Mouse (Mus musculus): ENCODE data around the gene Cxcr3. TPM values are rescaled to one million over a fixed set of nuclear protein-coding genes. Genes with fewer than 3 reads are reported as not detected.

Cxcr3 gene
- polyA plus RNA-seq, 1 experiment from 2014 or later: 0.11 TPM

DNA sequence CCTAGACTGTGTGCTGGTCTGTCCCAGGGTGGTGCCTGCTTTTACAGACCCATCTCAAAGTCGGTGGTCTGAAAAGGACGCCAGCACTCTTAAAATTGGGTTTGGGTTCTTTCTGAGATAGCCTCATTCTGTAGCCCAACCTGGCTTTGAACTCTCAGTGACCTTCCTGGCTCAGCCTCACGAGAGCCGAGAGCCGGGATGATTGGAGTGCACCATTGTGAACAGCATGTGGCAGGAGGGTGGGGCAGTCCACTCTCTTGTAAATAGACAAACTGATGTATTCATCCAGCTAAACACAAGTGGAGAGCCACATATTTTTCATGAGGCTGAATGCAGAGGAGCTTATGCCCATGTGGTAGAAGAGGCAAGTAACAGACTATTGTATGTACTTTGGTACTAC is 912 bp upstream of the Cxcr3 start:
- Histone ChIP-seq H3K36me3 (no peaks in the 10 kb centered on the region), H3K4me3 (no peak overlapping the region), H3K27ac (no peak overlapping the region), H3K9ac (no peak overlapping the region), H3K4me2 (no peak overlapping the region), H3K9me3 (replicated peaks) (no peaks in the 10 kb centered on the region), H3K27me3 (peaks cover 8% of the 10 kb centered on the region), H3K4me1 (replicated peaks) (peaks cover 5% of the 10 kb centered on the region)
- 55% methylated on average over 5 of the region's 5 CpGs for WGBS
- no peak for ATAC-seq (replicated peaks; ENCODE audit: insufficient number of reproducible peaks, insufficient read depth, low FRiP score, low read depth)

DNA sequence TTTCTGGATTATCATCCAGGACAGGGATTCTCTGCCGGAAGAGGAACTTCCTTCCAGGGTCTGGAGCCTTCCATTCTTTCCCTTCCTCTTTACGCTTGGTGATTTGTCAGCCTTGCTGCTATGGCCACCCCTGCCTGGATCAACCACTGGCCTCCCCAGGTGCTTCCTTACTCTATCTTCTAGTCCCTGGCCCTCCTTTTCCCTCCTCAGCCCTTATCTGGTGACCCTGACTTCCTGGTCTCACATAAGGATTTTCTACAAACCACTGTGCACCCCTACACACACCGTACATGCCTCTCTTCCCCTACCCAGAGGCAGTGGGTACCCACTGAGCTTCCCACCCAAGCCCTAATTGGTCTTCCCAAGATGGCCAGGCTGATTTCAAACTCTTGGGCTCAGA is 781 bp downstream of the Cxcr3 start:
- Histone ChIP-seq H3K36me3 (no peaks in the 10 kb centered on the region), H3K27me3 (peaks cover 8% of the 10 kb centered on the region; the same call in 1 of the 2 replicates), H3K4me2 (peak overlapping the region; percentile 8; the same call in 1 of the 2 replicates), H3K4me3 (no peak overlapping the region), H3K4me1 (replicated peaks) (peaks cover 5% of the 10 kb centered on the region), H3K9me3 (replicated peaks) (no peaks in the 10 kb centered on the region), H3K27ac (no peak overlapping the region), H3K9ac (no peak overlapping the region)
- ATAC-seq (replicated peaks; ENCODE audit: insufficient number of reproducible peaks, insufficient read depth, low FRiP score, low read depth): no peak
- WGBS: 82% methylated on average over 3 of the region's 3 CpGs

DNA sequence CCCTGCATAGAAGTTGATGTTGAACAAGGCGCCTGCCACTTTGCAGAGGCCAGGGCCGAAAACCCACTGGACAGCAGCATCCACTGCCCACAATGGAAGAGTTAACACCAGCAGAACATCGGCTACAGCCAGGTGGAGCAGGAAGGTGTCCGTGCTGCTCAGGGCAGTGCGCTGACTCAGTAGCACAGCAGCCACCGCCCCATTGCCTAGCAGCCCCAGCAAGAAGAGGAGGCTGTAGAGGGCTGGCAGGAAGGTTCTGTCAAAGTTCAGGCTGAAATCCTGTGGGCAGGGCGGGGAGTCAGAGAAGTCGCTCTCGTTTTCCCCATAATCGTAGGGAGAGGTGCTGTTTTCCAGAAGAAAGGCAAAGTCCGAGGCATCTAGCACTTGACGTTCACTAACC is 1.4 kb downstream of the Cxcr3 start:
- no peak overlapping the region for H3K4me3 ChIP-seq
- peaks cover 8% of the 10 kb centered on the region; the same call in 1 of the 2 replicates for H3K27me3 ChIP-seq
- H3K27ac ChIP-seq: no peak overlapping the region
- no peaks in the 10 kb centered on the region for H3K9me3 ChIP-seq (replicated peaks)
- H3K4me1 ChIP-seq (replicated peaks): peaks cover 5% of the 10 kb centered on the region
- 74% methylated on average over 12 of the region's 12 CpGs for WGBS
- H3K36me3 ChIP-seq: no peaks in the 10 kb centered on the region
- H3K9ac ChIP-seq: no peak overlapping the region
- no peak for ATAC-seq (replicated peaks; ENCODE audit: insufficient number of reproducible peaks, insufficient read depth, low FRiP score, low read depth)
- no peak overlapping the region for H3K4me2 ChIP-seq

DNA sequence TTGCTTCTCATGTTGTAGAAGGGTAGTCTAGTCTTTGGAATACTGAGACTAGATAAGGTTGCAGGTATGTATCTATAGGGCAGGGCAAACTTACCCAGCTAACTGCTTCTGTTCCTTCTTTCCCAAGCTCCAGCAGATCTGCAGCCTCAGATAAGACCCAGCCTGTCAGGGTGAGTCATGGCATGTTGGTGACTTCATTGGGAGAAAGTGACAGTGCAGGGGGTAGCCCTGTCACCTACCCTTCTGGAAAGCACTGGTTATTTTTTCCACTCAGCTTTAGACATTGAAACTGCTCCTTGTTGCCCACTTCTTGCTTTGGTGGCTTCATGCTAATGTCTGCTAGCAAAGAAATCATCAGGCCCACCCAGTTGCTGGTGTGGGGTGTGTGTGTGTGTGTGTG is 4.1 kb downstream of the Cxcr3 start:
- no peak overlapping the region for H3K4me3 ChIP-seq
- no peak for ATAC-seq (replicated peaks; ENCODE audit: insufficient number of reproducible peaks, insufficient read depth, low FRiP score, low read depth)

DNA sequence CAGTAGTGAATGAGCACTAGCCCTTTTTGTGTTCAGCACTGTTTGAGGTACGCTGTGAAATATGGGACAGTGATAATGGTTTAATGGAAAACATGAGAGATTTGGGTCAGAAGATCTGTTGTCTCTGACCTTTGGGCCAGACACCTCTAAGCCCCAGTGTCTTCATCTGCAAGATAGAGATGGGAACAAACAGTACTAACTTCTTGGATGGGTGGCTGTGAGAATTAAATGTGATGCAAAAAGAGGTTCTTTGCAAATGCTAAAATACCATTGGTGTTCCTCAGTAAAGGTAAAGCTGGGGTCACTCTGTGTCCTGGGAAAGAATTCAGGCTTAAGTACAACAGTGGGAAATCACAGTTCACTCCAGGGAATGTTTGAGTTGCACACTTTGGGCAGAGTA is 13.7 kb downstream of the Cxcr3 start:
- ATAC-seq (replicated peaks; ENCODE audit: insufficient number of reproducible peaks, insufficient read depth, low FRiP score, low read depth): no peak
- Histone ChIP-seq H3K4me2 (no peak overlapping the region), H3K27ac (no peak overlapping the region), H3K4me3 (no peak overlapping the region), H3K36me3 (no peaks in the 10 kb centered on the region), H3K4me1 (replicated peaks) (no peaks in the 10 kb centered on the region), H3K27me3 (0 out of 2 replicates have a peak, but pooled peaks cover 7% of the 10 kb centered on the region), H3K9ac (no peak overlapping the region), H3K9me3 (replicated peaks) (no peaks in the 10 kb centered on the region)
- WGBS: 51% methylated on average over 1 of the region's 1 CpGs

More for the DNA sequence above, 4.1 kb downstream of the Cxcr3 start:
- no peaks in the 10 kb centered on the region for H3K9me3 ChIP-seq (replicated peaks)
- no peak overlapping the region for H3K4me2 ChIP-seq
- no peak overlapping the region for H3K9ac ChIP-seq
- peaks cover 5% of the 10 kb centered on the region for H3K4me1 ChIP-seq (replicated peaks)
- H3K36me3 ChIP-seq: no peaks in the 10 kb centered on the region
- H3K27me3 ChIP-seq: peaks cover 12% of the 10 kb centered on the region; the same call in 1 of the 2 replicates
- H3K27ac ChIP-seq: no peak overlapping the region

DNA sequence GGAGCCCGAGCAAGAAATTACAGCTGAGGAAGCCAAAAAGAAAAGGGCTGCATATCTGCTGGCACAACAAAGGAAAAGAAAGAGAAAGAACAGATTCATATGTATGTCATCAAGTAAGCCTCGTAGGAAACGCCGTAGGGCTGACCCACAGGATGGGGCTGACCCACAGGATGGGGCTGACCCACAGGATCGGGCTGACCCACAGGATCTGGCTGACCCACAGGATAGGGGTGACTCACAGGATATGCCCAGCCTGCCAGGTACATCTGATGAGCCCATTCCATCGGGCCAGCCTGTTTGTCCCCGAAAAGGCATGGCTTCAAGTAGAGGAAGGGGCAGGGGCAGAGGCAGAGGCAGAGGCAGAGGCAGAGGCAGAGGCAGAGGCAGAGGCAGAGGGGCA is 29.0 kb downstream of the Cxcr3 start:
- no peaks in the 10 kb centered on the region for H3K4me1 ChIP-seq (replicated peaks)
- WGBS: 59% methylated on average over 7 of the region's 7 CpGs
- H3K9ac ChIP-seq: no peak overlapping the region
- H3K27ac ChIP-seq: no peak overlapping the region
- no peak overlapping the region for H3K4me3 ChIP-seq
- no peaks in the 10 kb centered on the region for H3K27me3 ChIP-seq
- no peak for ATAC-seq (replicated peaks; ENCODE audit: insufficient number of reproducible peaks, insufficient read depth, low FRiP score, low read depth)
- no peaks in the 10 kb centered on the region for H3K36me3 ChIP-seq
- no peak overlapping the region for H3K4me2 ChIP-seq
- no peaks in the 10 kb centered on the region for H3K9me3 ChIP-seq (replicated peaks)

DNA sequence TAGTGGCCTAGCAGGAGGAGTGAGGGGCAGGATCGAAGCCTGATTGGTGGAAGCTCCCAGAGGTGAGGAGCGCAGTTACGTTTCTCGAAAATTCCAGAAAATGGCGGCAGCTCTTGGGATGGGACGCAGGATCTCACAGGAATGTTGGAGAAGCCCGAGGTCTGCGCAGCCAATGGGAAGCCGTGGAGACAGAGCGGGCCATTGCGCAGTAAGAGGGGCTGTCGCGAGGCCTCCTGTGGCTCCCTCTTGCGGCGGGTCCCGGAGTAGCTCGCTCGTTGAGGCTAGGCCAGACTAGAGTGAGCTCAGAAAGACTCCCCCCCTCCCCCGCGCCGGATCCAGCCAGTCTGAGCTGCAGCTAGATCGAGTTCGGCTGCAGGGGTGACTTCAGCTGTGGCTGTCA is 35.8 kb downstream of the Cxcr3 start:
- no peaks in the 10 kb centered on the region for H3K27me3 ChIP-seq
- no peak overlapping the region for H3K4me2 ChIP-seq
- 54% methylated on average over 22 of the region's 23 CpGs for WGBS
- no peak overlapping the region for H3K27ac ChIP-seq
- H3K4me1 ChIP-seq (replicated peaks): no peaks in the 10 kb centered on the region
- no peaks in the 10 kb centered on the region; the same call in 1 of the 2 replicates for H3K9me3 ChIP-seq (replicated peaks)
- no peaks in the 10 kb centered on the region for H3K36me3 ChIP-seq
- no peak for ATAC-seq (replicated peaks; ENCODE audit: insufficient number of reproducible peaks, insufficient read depth, low FRiP score, low read depth)
- no peak overlapping the region for H3K4me3 ChIP-seq
- H3K9ac ChIP-seq: no peak overlapping the region

DNA sequence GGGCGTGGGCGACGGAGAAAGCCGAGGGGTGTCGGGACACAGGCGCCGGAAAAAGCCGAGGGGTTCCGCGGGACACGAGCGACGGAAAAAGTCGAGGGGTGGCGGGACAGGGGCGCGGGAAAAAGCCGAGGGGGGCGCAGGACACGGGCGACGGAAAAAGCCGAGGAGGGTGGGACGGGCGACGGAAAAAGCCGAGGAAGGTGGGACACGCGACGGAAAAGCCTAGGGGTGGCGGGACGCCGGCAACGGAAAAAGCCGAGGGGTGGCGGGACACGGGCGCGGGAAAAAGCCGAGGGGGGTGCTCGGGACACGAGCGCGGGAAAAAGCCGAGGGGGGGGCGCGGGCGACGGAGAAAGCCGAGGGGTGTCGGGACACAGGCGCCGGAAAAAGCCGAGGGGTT is 36.5 kb downstream of the Cxcr3 start:
- H3K4me2 ChIP-seq: no peak overlapping the region
- no peak overlapping the region for H3K27ac ChIP-seq
- whole genome bisulfite sequencing: 62% methylated on average over 49 of the region's 54 CpGs
- H3K9me3 ChIP-seq (replicated peaks): no peaks in the 10 kb centered on the region; the same call in 1 of the 2 replicates
- H3K4me1 ChIP-seq (replicated peaks): no peaks in the 10 kb centered on the region
- H3K9ac ChIP-seq: no peak overlapping the region
- no peak overlapping the region for H3K4me3 ChIP-seq
- no peak for ATAC-seq (replicated peaks; ENCODE audit: insufficient number of reproducible peaks, insufficient read depth, low FRiP score, low read depth)
- H3K27me3 ChIP-seq: no peaks in the 10 kb centered on the region
- H3K36me3 ChIP-seq: no peaks in the 10 kb centered on the region

DNA sequence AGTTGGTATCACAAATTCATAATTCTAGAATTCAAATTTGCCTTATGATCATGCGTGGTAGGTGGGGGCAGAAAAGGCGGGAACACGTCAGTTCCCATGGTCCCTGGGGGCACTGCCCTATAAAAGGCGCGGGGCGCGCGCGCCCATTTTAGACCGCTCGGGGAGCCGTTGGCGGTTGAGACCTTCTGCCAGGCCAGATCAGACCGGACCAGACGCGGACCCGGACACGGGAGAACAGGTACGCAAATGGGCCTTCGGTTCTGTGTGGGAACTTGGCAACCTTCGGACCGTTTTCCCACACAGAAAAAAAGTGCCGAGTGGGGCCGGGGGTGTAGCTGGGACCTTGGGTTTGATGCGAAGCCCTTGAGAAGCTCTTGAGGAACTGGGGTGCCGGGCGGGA is 38.4 kb downstream of the Cxcr3 start:
- Histone ChIP-seq H3K27ac (no peak overlapping the region), H3K9me3 (replicated peaks) (no peaks in the 10 kb centered on the region; the same call in 1 of the 2 replicates), H3K36me3 (no peaks in the 10 kb centered on the region), H3K27me3 (no peaks in the 10 kb centered on the region), H3K4me2 (no peak overlapping the region), H3K4me1 (replicated peaks) (no peaks in the 10 kb centered on the region), H3K9ac (no peak overlapping the region), H3K4me3 (no peak overlapping the region)
- WGBS: 89% methylated on average over 27 of the region's 27 CpGs
- ATAC-seq (replicated peaks; ENCODE audit: insufficient number of reproducible peaks, insufficient read depth, low FRiP score, low read depth): no peak

Other genes starting within 250 kb of the Cxcr3 start
- 6.3 and 7.8 TPM in 2 replicates for gene Taf1, start 201.5 kb downstream of the Cxcr3 start, polyA plus RNA-seq (2015; fragmentation: Nextera tagmentation; extraction: Ambion mirVana)
- 91.0 and 105 TPM in 2 replicates for gene Ogt, start 94.2 kb downstream of the Cxcr3 start, polyA plus RNA-seq (2015; fragmentation: Nextera tagmentation; extraction: Ambion mirVana)
- 0.09 and 0.66 TPM in 2 replicates for gene Gm4779, start 60.2 kb upstream of the Cxcr3 start, polyA plus RNA-seq (2015; fragmentation: Nextera tagmentation; extraction: Ambion mirVana)
- gene 8030474K03Rik, start 60.4 kb upstream of the Cxcr3 start, polyA plus RNA-seq (2015; fragmentation: Nextera tagmentation; extraction: Ambion mirVana): 0.34 and 0.50 TPM in 2 replicates
- 6.7 and 10.4 TPM in 2 replicates for gene Nhsl2, start 115.1 kb upstream of the Cxcr3 start, polyA plus RNA-seq (2015; fragmentation: Nextera tagmentation; extraction: Ambion mirVana)

Measured in heart, embryonic 15.5 days (tissue).